Mouse (Mus musculus) right cerebral cortex, postnatal 25 days (tissue): ENCODE data around the gene B3gnt3.
"Not testable (repeated sequence)": the region's sequence is repeated elsewhere in the genome, so short reads cannot be mapped to it uniquely, and the experiment has no call there.

ENCODE experiments used
- DNase-seq: peaks from one replicate; pipeline ENCODE4 v3.0.0; 2022

B3gnt3 gene

GRCm38 (mm10) chr8:71709800-71710446 is 8.3 kb upstream of the B3gnt3 start:
- DNase-seq: peak; percentile 77

- DNase-seq: no peak
Observed at GRCm38 (mm10) chr8:71709134-71709799, 7.7 kb upstream of the B3gnt3 start.

- peak; percentile 50 for DNase-seq
Observed at GRCm38 (mm10) chr8:71707874-71708273, 6.3 kb upstream of the B3gnt3 start.

GRCm38 (mm10) chr8:71703400-71703799 is 1.8 kb upstream of the B3gnt3 start:
- DNase-seq: not testable (repeated sequence)

- DNase-seq: no peak
Observed at GRCm38 (mm10) chr8:71702923-71703322, 1.3 kb upstream of the B3gnt3 start.

- no peak for DNase-seq
Observed at GRCm38 (mm10) chr8:71702087-71702432, 471 bp upstream of the B3gnt3 start.

GRCm38 (mm10) chr8:71700493-71701269 is 908 bp downstream of the B3gnt3 start:
- DNase-seq: no peak

GRCm38 (mm10) chr8:71695456-71695855 is 6.1 kb downstream of the B3gnt3 start:
- DNase-seq: not testable (repeated sequence)

- no peak for DNase-seq
Observed at GRCm38 (mm10) chr8:71693166-71694041, 8.2 kb downstream of the B3gnt3 start.

GRCm38 (mm10) chr8:71692509-71692908 is 9.1 kb downstream of the B3gnt3 start:
- DNase-seq: no peak

- no peak for DNase-seq
Observed at GRCm38 (mm10) chr8:71689028-71689427, 12.6 kb downstream of the B3gnt3 start, which contains the start of gene Insl3. Gene Insl3, plus strand, starts transcription at chr8:71689214.

GRCm38 (mm10) chr8:71687616-71688015 is 14.0 kb downstream of the B3gnt3 start:
- no peak for DNase-seq

GRCm38 (mm10) chr8:71686143-71686734 is 15.3 kb downstream of the B3gnt3 start:
- DNase-seq: no peak

GRCm38 (mm10) chr8:71685573-71685972 is 16.0 kb downstream of the B3gnt3 start:
- no peak for DNase-seq

- no peak for DNase-seq
Observed at GRCm38 (mm10) chr8:71684701-71685100, 16.9 kb downstream of the B3gnt3 start.

- no peak for DNase-seq
Observed at GRCm38 (mm10) chr8:71682832-71683231, 18.8 kb downstream of the B3gnt3 start.

GRCm38 (mm10) chr8:71681369-71681915 is 20.1 kb downstream of the B3gnt3 start:
- DNase-seq: no peak

- DNase-seq: no peak
Observed at GRCm38 (mm10) chr8:71680471-71680870, 21.1 kb downstream of the B3gnt3 start.

- DNase-seq: no peak
Observed at GRCm38 (mm10) chr8:71679550-71680168, 21.9 kb downstream of the B3gnt3 start.

- DNase-seq: no peak
Observed at GRCm38 (mm10) chr8:71679116-71679515, 22.5 kb downstream of the B3gnt3 start.

GRCm38 (mm10) chr8:71678216-71678615 is 23.4 kb downstream of the B3gnt3 start:
- no peak for DNase-seq

- DNase-seq: no peak
Observed at GRCm38 (mm10) chr8:71677555-71677954, 24.0 kb downstream of the B3gnt3 start.
